Mouse (Mus musculus) bone marrow macrophage, adult 2 months (primary cell): ENCODE measurements around the gene Dvl2. TPM values are rescaled to one million over a fixed set of nuclear protein-coding genes. Genes with fewer than 3 reads are reported as not detected.
A peak's percentile ranks its signal among the peaks of the same experiment; 100 is the strongest.

Source experiments
- H3K27ac ChIP-seq: 2 replicates; pipeline ENCODE4 v1.5.1; 2012; ENCODE audit warnings: low read depth, low read length; ENCODE audit not compliant: insufficient read depth
- H3K4me1 ChIP-seq: 2 replicates; pipeline ENCODE4 v1.6.1; 2012; ENCODE audit warnings: low read length; ENCODE audit not compliant: control insufficient read depth, insufficient read depth
- H3K4me3 ChIP-seq: 2 replicates; pipeline ENCODE4 v1.5.1; 2012; ENCODE audit warnings: mild to moderate bottlenecking, low read length, moderate library complexity; ENCODE audit not compliant: insufficient read depth
- CTCF ChIP-seq: IDR thresholded peaks from 2 replicates; pipeline ENCODE4 v1.5.1; 2012; ENCODE audit warnings: low read depth, mild to moderate bottlenecking, low read length, moderate library complexity
- POLR2A ChIP-seq: IDR thresholded peaks from 2 replicates; pipeline ENCODE4 v1.6.1; 2012; ENCODE audit warnings: mild to moderate bottlenecking, low read depth, low read length, borderline replicate concordance
- polyA plus RNA-seq: library from polyadenylated mRNA; stranded (reverse); fragments of >200 nt; gene quantifications from 2 replicates; pipeline ENCODE4 v1.2.4, GENCODE M21; 2012; ENCODE audit not compliant: missing spikeins, insufficient read depth, insufficient read length

The Dvl2 gene
- polyA plus RNA-seq, 1 experiment, result 25.8 TPM

DNA sequence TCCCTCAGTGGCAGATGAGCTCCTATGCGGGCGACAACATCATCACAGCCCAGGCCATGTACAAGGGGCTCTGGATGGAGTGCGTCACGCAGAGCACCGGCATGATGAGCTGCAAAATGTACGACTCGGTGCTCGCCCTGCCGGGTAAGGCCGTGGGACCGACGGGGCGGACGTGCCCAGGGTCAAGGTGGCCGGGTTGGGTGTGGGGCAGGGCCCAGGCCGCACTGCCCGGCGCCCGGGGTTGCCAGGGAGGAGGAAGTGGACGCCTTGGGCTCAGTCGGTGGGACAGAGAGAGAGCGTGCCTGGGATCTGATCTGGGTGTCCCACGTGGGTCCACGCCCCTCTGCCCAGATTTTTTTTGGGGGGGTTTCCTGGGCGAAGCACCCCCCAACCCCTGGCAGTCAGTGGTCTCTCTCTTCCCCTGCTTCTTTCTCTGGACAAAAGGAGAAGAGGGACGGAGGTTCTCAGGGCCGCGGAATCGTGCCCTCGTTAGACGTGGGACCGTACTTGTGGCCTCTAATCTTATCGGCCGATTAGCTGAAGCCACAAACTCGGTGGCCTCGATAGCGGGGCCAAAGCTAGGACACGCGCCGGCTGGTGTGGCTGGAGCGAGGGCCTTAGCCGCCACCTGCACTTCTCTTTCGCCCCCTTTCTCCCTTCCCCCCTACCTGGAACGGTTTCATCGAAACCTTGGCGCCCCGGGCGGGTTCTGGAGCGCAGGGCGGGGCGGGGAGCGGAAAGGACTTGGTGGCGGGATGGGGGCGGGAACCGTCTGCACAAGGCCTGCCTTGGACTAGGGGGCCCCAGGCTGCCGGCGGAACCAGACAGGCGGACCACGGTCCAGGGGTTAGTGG, 34.2 kb upstream of the Dvl2 start:
- Histone ChIP-seq H3K4me3 (peak overlapping the region; percentile 43), H3K27ac (no peak overlapping the region), H3K4me1 (no peaks in the 10 kb centered on the region)
- TF ChIP-seq POLR2A, result no peak
- TF ChIP-seq CTCF, result no peak

DNA sequence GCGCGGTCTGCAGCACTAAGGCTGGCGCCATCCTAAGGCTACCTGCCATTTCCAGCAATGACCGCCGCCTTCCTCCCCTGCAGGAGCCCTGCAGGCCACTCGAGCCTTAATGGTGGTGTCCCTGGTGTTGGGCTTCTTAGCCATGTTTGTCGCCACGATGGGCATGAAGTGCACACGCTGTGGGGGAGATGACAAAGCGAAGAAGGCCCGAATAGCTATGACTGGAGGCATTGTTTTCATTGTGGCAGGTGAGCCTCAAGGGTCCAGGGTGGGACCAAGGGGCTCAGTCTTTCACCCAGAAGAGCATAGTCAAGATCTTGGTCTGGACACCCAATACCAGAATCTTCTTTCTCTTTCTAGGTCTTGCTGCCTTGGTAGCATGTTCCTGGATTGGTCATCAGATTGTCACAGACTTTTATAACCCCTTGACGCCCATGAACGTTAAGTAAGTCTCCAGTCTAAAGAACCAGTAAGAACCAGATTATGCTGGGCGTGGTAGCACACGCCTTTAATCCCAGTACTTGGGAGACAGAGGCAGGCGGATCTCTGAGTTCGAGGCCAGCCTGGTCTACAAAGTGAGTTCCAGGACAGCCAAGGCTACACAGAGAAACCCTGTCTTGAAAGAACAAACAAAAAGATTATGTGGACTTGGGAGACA, 33.4 kb upstream of the Dvl2 start:
- Histone ChIP-seq H3K4me3 (no peak overlapping the region; the same call in 1 of the 2 replicates), H3K27ac (no peak overlapping the region)

DNA sequence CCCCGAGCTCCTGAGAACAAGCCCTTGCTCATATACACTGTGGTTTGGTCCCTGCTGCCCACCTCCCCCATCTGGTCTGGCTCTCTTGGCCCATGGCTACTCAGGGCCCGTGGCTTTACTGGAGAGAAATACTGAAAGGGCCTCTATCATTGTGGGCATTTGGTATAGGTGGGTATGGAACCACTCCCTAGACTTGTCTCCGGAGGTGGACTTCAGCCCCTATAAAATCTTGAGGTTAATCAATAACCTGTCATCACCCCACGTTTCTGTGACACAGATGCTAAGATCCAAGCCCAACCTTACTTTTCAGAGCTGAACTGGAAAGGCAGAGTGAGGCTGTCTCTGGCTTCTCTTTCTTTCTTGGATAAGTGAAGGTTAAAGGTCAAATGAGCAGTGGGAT, 31.6 kb upstream of the Dvl2 start:
- H3K4me1 ChIP-seq, result peaks cover 8% of the 10 kb centered on the region
- TF ChIP-seq POLR2A (no peak), CTCF (no peak)
- no peak overlapping the region for H3K4me3 ChIP-seq
- no peak overlapping the region for H3K27ac ChIP-seq

More for the DNA sequence above, 33.4 kb upstream of the Dvl2 start:
- no peaks in the 10 kb centered on the region for H3K4me1 ChIP-seq
- no peak for TF ChIP-seq CTCF
- TF ChIP-seq POLR2A, result no peak

DNA sequence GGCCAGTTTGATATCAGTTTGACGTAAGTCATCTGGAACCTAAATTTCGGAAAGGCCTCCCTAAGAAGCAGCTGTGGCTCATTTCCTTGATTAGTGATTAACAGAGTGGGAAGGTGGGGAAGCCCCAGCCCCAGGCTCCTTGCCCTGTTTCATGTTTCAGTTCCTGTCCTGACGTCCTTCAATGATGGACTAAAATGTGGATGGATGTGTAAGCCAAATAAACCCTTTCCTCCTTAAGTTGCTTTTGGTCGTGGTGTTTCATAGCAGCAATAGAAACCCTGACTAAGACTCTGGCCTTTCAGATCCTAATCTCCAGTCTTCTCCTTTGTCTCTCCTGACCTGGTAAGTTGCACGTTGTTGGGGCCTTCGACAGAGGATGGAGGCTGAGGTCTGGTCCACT, 30.2 kb upstream of the Dvl2 start:
- Histone ChIP-seq H3K4me1 (peaks cover 8% of the 10 kb centered on the region), H3K4me3 (no peak overlapping the region), H3K27ac (no peak overlapping the region)
- TF ChIP-seq CTCF (no peak), POLR2A (no peak)

DNA sequence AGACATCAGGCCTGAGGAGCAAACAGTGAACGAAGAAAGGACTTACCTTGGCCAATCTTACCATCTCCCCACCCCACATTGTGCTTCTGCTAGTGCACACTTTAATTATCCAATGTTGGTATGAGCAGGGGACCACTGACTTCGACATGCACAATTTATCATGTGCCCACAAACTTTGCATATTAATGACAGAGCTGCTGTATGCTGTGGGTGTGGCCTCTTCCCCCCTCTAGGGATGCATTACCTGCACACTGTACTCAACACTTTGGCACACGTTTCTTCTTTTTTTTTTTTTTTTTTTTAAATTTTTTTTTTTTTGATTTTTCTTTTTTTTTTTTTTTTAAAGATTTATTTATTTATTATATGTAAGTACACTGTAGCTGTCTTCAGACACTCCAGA, 29.6 kb upstream of the Dvl2 start:
- peaks cover 8% of the 10 kb centered on the region for H3K4me1 ChIP-seq
- H3K27ac ChIP-seq, result no peak overlapping the region
- TF ChIP-seq CTCF (no peak), POLR2A (no peak)
- H3K4me3 ChIP-seq, result no peak overlapping the region

DNA sequence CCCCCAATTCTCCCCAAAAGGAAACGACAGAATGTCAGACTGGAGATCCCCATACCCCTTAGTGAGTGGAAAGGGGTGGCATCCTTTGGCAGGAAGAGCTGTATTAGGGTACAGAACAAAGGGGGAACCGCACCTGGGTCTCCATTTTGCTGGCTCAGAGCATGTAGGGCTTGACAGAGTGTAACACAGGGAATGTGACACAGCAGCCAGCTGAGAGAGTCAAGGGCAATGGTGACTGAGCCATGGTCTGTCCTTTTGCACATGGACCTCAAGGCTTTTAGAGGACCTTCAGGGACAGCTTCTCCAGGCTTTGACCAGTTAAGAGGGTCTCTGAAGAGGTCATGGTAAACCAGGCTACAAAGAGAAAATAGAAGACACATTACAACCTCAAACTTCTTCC, 25.5 kb upstream of the Dvl2 start:
- no peak for TF ChIP-seq CTCF
- no peak overlapping the region for H3K4me3 ChIP-seq
- peaks cover 12% of the 10 kb centered on the region for H3K4me1 ChIP-seq
- no peak overlapping the region for H3K27ac ChIP-seq

DNA sequence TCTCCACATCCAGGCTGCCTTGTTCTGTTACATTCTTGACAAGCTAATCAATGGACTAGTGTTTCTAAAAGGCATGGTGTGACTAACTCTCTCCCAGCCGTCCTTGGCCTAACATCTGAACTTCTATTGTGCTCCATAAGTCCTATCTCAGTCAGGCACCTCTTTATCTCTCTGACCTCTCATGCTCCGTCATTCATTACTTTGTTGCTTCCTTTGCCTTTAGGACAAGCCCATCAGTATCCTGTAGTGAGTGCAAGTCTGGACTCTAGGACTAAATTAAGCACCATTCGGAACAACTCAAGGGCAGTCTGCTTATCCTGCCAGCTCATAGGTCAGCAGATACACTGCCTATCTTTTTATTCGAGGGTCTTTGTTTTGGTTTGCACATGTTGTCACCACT, 24.1 kb upstream of the Dvl2 start:
- Histone ChIP-seq H3K4me1 (peaks cover 12% of the 10 kb centered on the region), H3K27ac (no peak overlapping the region), H3K4me3 (no peak overlapping the region)
- TF ChIP-seq POLR2A, result no peak
- no peak for TF ChIP-seq CTCF

DNA sequence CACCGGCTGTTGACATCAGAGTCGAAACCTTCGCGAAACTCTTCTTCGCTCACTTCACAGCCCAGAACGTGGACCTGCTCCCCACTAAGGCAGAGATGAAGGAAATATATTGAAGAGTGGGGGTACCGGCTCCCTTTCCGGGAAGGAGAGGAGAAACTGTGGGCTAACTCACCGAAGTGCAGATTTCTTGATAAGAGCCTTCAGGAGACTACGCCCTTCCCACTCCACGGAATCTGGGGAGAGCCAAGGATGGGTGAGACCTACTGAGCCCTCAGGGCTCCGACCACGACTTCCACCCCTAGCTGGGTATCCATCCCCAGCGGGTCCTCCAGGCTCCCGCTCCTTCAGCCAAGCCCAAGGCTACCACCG, 20.6 kb upstream of the Dvl2 start:
- peaks cover 13% of the 10 kb centered on the region for H3K4me1 ChIP-seq
- TF ChIP-seq POLR2A (no peak), CTCF (no peak)
- H3K27ac ChIP-seq, result peak overlapping the region; percentile 37
- peak overlapping the region; percentile 91 for H3K4me3 ChIP-seq

DNA sequence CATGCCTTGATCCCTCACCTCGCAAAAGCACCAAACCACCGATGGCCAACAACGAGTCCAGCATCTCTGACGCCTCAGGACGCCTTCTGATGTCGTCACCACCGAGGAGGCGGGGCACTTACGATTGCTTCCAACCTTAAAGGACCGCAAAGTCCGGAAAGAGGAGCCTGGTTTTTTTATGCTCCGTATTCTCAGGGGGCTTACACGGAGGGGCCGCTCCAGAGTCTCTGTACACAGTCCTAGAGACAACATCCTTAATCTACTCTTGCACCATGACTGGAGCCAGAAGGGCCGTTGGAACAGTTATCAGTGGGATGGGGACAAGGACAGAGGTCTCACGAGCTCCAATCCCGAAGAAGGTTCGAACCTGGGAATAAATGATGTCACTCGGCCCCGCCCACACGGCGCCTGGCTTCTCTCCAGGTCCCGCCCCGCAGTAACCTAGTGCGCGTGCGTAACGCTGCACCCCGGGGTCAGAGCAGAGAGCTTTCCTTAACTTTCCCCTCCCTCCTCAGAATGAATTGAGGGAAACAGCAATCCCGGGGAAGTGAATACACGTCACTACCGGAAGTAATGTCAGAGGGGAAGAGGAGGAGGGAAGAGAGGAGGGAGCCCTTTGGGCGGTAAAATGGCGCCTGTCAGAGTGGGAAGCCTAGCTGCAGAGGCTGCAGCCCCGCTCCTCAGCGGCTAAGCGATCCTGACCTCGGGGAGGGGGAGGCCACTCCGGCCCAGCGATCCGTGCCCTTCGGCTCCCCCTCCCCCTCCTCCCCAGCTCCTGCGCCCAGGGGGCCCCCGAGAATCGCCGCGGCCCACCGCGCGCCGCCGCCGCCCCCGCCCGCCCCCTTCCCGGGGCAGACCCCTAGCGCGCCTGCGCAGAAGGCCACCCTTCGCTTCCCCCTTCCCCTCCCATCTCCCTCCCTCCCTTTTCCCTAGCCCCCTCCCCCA, 19.9 kb upstream of the Dvl2 start:
- TF ChIP-seq CTCF (no peak), POLR2A (peak; percentile 5; the same call in 1 of the 2 replicates)
- Histone ChIP-seq H3K27ac (peak overlapping the region; percentile 97), H3K4me1 (peaks cover 13% of the 10 kb centered on the region), H3K4me3 (peak overlapping the region; percentile 99)
